Mouse (Mus musculus) inflammation-experienced regulatory T-cells (primary cell): ENCODE measurements around the gene Olfr628. TPM values are rescaled to one million over a fixed set of nuclear protein-coding genes. Genes with fewer than 3 reads are reported as not detected.

Experiments used
- polyA plus RNA-seq, 2 experiments: library from polyadenylated mRNA; unstranded; fragments of 100-300 nt; shearing (Covaris generic); gene quantifications; one replicate each; pipeline ENCODE4 v1.2.1; 2017

Gene Olfr628
- polyA plus RNA-seq = not detected

DNA sequence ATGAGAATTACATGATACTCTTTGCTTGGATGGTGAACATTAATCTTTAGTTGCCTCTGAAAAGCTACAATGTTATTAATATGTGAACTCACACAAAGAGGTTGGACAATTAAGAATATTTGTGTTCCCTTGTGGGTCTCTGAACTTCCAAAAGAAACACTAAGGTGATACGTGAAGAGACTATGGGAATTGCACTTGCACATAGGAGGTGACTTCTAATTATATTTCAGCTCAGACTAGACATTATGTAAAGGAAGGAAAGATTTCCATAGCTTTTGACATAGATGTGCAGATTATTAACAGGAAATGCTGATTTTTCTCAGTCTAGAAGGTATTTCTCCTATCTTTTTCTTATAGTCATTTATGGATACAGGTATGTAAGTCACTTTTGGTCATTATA, at the start of gene Olfr628:
TSS of gene Olfr628 (plus strand) at position 301 of the 400 bp plus-strand sequence.

DNA sequence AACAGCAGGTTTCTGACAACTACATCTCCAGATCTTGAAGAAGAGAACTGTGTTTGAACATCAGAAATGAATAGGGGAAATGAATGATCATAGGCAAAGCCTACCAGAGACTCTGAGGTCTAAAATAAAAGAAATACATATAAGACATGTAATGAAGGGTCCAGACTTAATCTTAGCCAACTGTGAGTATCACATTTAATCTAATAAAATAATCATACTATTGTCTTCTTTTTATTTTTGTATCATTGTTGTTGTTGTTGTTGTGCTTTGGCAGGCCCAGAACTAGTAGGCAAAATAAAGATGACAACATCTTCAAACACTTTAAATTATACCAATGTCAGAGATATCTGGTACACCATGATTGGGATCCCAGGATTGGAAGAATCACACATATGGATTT, 47.8 kb upstream of the Olfr628 start, which contains the start of gene Olfr625-ps1:
TSS of gene Olfr625-ps1 (plus strand) at position 301 of the 400 bp plus-strand sequence.

DNA sequence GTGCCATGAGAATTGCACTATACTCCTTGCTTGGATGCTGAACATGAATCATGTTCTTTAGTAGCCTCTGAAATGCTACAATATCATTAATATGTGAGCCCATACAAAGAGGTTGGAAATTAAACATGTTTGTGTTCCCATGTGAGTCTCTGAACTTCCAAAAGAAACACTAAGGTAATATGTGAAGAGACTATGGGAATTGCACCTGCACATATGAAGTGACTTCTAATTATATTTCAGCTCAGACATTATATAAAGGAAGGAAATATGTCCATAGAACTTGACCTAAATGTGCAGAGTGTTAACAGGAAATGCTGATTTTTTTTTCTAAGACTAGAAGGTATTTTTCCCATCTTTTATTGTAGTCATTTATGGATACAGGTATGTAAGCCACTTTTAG, 15.8 kb upstream of the Olfr628 start, which contains the start of gene Olfr243:
TSS of gene Olfr243 (plus strand) at position 301 of the 400 bp plus-strand sequence.

DNA sequence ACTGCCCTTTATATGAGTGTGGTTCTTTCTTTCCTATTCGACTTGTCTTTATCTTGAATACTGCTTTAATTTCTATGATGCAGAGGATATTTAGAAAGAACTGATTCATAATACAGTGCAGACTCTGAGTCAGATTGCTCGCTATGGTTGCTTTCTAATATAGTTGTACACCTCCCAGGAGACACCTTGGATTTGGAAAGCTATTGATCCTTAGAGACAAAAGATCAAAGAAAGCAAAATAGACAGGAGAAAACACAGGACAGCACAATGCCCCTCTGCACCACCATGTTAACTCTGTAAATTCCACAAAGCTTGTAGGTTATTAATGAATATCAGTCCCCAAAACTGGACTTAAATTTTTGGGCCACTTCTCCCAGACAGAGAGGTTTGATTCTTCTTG, 14.7 kb downstream of the Olfr628 start, which contains the start of gene Olfr629:
TSS of gene Olfr629 (minus strand) at position 101 of the 400 bp plus-strand sequence.

DNA sequence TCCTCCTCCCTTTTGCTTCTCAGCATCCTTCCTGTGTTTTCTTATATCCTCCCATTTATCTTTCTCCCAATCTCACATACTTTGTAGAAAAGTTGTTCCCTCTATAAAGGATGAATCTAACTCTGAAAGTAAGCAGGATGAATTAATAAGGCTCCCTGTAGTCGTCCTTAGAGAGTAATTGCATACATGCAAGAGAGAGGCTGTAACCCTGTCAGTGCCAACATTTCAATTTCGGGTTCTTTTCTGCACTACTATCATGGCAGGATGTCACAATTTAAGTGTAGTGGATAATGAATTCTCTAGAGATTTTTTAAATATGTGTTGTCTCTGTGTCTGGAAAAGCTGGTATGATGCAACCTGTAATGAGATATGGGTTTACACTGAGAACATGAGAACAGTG, 27.1 kb downstream of the Olfr628 start, which contains the start of gene Olfr630:
TSS of gene Olfr630 (minus strand) at position 101 of the 400 bp plus-strand sequence.

DNA sequence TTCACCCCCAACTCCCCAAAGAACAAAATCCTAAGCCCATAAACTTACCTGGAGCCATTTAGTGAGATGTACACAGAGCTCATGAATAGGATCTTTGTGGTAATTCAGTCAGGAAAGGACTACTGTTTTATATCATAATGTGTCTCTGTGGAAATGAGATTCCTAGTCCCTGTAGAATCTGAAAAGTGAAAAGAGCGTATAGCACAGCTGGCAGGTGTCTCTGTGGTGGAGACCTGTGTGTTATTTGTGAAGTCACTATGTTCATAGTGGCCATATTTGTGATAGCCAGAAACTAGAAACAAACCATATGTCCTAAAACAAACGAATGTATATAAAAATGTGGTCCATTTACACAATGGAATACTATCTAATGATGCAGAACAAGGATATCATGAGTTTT, 41.3 kb downstream of the Olfr628 start, which contains the start of gene Olfr69:
TSS of gene Olfr69 (minus strand) at position 101 of the 400 bp plus-strand sequence.

DNA sequence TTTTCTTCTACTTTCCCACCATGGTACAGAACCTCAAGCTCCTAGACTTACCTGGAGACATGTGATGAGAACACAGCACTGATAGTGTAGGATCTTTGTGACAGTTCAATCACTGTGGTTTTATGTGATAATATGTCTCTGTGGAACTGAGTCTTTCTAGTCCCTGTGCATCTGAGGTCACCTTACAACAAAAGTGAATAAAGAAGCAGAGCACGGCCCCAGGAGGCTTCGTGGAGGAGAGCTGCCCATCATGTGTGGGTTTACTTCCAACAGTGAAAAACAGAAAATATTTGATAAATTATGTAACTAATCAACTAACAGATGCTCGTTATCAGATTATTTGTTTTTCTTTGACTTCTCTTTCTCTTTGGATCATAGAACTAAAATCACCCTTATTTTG, 49.4 kb downstream of the Olfr628 start, which contains the start of gene Olfr68:
TSS of gene Olfr68 (minus strand) at position 101 of the 400 bp plus-strand sequence.

Other genes with a start within 250 kb of the Olfr628 start
- gene Olfr609, start 232.3 kb upstream of the Olfr628 start, polyA plus RNA-seq = under 1 TPM in 1 of 2 experiments, not detected in 1; 0.05 TPM
- gene Olfr610, start 218.3 kb upstream of the Olfr628 start, polyA plus RNA-seq = not detected
- not detected for gene Olfr611, start 209.5 kb upstream of the Olfr628 start, polyA plus RNA-seq
- gene Olfr612, start 187.7 kb upstream of the Olfr628 start, polyA plus RNA-seq = not detected
- gene Olfr613, start 182.3 kb upstream of the Olfr628 start, polyA plus RNA-seq = not detected
- not detected for gene Olfr615, start 174.3 kb upstream of the Olfr628 start, polyA plus RNA-seq
- not detected for gene Olfr616, start 161.2 kb upstream of the Olfr628 start, polyA plus RNA-seq
- gene Olfr617, start 157.3 kb upstream of the Olfr628 start, polyA plus RNA-seq = not detected
- gene Olfr618, start 140.3 kb upstream of the Olfr628 start, polyA plus RNA-seq = not detected
- gene Olfr619, start 129.8 kb upstream of the Olfr628 start, polyA plus RNA-seq = under 1 TPM in 1 of 2 experiments, not detected in 1; 0.11 TPM
- gene Olfr620, start 117.8 kb upstream of the Olfr628 start, polyA plus RNA-seq = under 1 TPM; 0.24 to 0.61 TPM
- gene Olfr622, start 87.7 kb upstream of the Olfr628 start, polyA plus RNA-seq = not detected
- gene Olfr623, start 66.7 kb upstream of the Olfr628 start, polyA plus RNA-seq = not detected
- gene Olfr624, start 59.2 kb upstream of the Olfr628 start, polyA plus RNA-seq = under 1 TPM; 0.05 to 0.10 TPM
- gene Olfr625-ps1, start 47.7 kb upstream of the Olfr628 start, polyA plus RNA-seq = not detected
- not detected for gene Olfr243, start 15.7 kb upstream of the Olfr628 start, polyA plus RNA-seq
- gene Olfr629, start 14.6 kb downstream of the Olfr628 start, polyA plus RNA-seq = not detected
- not detected for gene Olfr630, start 27.0 kb downstream of the Olfr628 start, polyA plus RNA-seq
- gene Olfr69, start 41.2 kb downstream of the Olfr628 start, polyA plus RNA-seq = not detected
- not detected for gene Olfr68, start 49.3 kb downstream of the Olfr628 start, polyA plus RNA-seq
- not detected for gene Olfr67, start 61.4 kb downstream of the Olfr628 start, polyA plus RNA-seq
- 10 to 100 TPM in 1 of 2 experiments, under 1 TPM in 1; 0.96 to 10.7 TPM for gene Hbb-bt, start 83.6 kb downstream of the Olfr628 start, polyA plus RNA-seq
- gene Hbb-bs, start 97.7 kb downstream of the Olfr628 start, polyA plus RNA-seq = 10 to 100 TPM; 11.6 to 54.5 TPM
- gene Hbb-bh2, start 110.1 kb downstream of the Olfr628 start, polyA plus RNA-seq = 1 to 10 TPM in 1 of 2 experiments, under 1 TPM in 1; 0.29 to 2.1 TPM
- 1 to 10 TPM; 1.6 to 7.8 TPM for gene Hbb-bh1, start 112.8 kb downstream of the Olfr628 start, polyA plus RNA-seq
- gene Hbb-y, start 122.8 kb downstream of the Olfr628 start, polyA plus RNA-seq = under 1 TPM in 1 of 2 experiments, not detected in 1; 0.77 TPM
- not detected for gene Olfr66, start 155.9 kb downstream of the Olfr628 start, polyA plus RNA-seq
- gene Olfr64, start 164.1 kb downstream of the Olfr628 start, polyA plus RNA-seq = under 1 TPM; 0.05 to 0.42 TPM
- gene Olfr65, start 173.1 kb downstream of the Olfr628 start, polyA plus RNA-seq = not detected
- not detected for gene Olfr631, start 198.5 kb downstream of the Olfr628 start, polyA plus RNA-seq
- not detected for gene Olfr632, start 204.0 kb downstream of the Olfr628 start, polyA plus RNA-seq
- gene Olfr633, start 214.1 kb downstream of the Olfr628 start, polyA plus RNA-seq = not detected
- gene Olfr635, start 240.8 kb downstream of the Olfr628 start, polyA plus RNA-seq = under 1 TPM; 0.06 to 0.16 TPM